Mouse (Mus musculus): ENCODE measurements around the gene Nkx1-2. TPM values are rescaled to one million over a fixed set of nuclear protein-coding genes. Genes with fewer than 3 reads are reported as not detected.

Nkx1-2 gene
- polyA plus RNA-seq, 1 experiment: not detected

DNA sequence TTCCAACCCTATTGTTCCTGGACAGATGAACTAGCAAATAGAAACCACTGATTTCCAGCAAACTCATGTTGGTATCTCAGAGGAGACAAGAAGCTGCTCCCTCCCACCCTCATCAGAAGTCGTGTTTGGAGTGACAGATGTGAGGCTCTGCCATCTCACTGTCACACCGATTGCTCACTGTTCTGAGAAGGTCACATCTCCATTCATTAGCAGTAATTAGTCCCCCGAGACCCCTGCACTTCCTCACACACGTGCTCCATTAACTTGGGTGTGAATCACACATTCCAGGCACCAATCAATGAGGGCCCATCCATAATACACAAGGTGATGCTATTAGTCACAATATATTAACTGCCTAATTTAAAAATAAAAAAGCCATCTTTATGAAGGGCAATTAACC, 26.7 kb upstream of the Nkx1-2 start:
- Histone ChIP-seq H3K36me3 (ENCODE audit: control insufficient read depth, insufficient read depth) (no peaks in the 10 kb centered on the region), H3K79me2 (ENCODE audit: control insufficient read depth, insufficient read depth) (no peaks in the 10 kb centered on the region), H3K4me2 (ENCODE audit: low read depth) (no peak overlapping the region), H3K4me3 (no peak overlapping the region), H3ac (ENCODE audit: control insufficient read depth, insufficient read length) (no peak overlapping the region), H3K27me3 (ENCODE audit: control insufficient read depth, insufficient read depth, insufficient read length) (peaks cover 33% of the 10 kb centered on the region)
- no peak for TF ChIP-seq MAX (IDR thresholded peaks at IDR 0.05; ENCODE audit: low read depth)
- TF ChIP-seq TCF3 (IDR thresholded peaks at IDR 0.05; ENCODE audit: insufficient read length, low read depth): no peak

DNA sequence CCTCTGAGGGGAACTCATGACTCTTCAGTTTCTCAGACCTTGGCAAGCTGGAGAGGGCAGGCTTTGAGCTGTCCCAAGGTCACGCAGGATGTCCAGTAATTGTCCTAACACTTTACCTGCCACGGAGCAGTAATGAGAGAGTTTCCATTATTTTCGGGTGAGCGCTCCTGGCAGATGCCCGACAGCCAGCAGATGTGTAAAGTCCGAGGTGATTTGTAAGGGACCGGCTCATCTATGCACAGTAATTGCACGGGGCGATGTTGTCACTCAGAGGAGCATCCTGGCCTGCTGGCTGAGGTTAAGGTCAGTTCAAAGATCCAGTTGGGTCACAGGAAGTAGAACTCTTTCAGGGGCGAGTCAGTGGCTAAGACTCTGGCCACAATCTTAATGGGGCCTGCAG, 24.7 kb upstream of the Nkx1-2 start:
- no peaks in the 10 kb centered on the region for H3K79me2 ChIP-seq (ENCODE audit: control insufficient read depth, insufficient read depth)

DNA sequence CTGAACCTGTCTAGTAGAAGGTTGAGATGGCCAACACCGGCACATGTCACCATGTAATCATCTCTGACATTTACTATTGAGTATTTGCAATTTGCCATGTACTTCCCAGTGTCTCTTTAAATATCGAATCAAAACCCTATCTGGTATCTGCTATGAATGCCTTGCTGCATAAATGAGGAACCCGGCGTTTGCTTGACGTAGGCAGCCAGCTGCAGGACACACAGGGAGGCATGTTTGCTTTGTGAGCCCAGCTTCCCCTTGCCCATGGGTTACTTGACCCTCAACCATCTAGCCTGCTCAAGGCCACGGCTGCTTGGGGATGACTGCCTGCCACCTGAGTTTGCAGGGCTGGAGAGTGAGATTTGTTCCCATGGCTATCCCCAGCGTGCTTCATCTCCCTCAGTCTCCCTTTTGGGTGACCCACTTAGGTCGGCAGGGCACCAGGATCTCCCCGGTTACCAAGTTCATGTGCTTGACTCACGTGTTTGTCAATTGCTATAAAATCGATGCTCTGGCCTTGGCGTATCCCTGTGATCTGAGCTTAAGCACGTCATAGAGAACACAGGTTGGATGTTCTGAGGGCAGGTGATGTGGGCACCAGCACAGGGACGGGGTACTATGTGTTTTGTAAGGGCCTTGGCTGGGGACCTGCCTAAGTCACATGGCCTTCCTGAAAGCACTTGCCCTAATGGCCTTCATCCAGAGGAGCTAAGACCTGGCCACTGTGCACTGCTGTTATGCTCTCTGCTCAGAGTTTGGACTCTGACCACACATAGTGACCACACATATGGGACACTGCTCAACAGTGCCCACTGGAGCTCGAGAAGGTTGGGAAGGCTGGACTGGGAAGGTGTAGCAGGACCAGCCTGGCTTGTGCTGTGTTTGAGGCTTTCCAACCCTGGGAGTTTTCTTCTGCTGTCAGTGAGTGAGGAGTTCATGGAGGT, 20.8 kb upstream of the Nkx1-2 start:
- TF ChIP-seq SRF (IDR thresholded peaks at IDR 0.05; ENCODE audit: control insufficient read depth, insufficient read length, low read depth) (no peak), TCF12 (IDR thresholded peaks at IDR 0.05; ENCODE audit: insufficient read depth, poor library complexity, severe bottlenecking) (no peak), REST (IDR thresholded peaks at IDR 0.05; ENCODE audit: insufficient read depth, insufficient read length) (no peak), CEBPB (IDR thresholded peaks at IDR 0.05; ENCODE audit: insufficient read depth, poor library complexity, severe bottlenecking) (no peak)
- Histone ChIP-seq H3K27me3 (ENCODE audit: control insufficient read depth, insufficient read depth, insufficient read length) (peaks cover 19% of the 10 kb centered on the region), H3K4me3 (no peak overlapping the region), H3ac (ENCODE audit: control insufficient read depth, insufficient read length) (no peak overlapping the region), H3K36me3 (ENCODE audit: control insufficient read depth, insufficient read depth) (no peaks in the 10 kb centered on the region), H3K4me2 (ENCODE audit: low read depth) (no peak overlapping the region), H3K79me2 (ENCODE audit: control insufficient read depth, insufficient read depth) (no peaks in the 10 kb centered on the region)

More for the DNA sequence above, 24.7 kb upstream of the Nkx1-2 start:
- Histone ChIP-seq H3K4me3 (no peak overlapping the region), H3K4me2 (ENCODE audit: low read depth) (no peak overlapping the region), H3K36me3 (ENCODE audit: control insufficient read depth, insufficient read depth) (no peaks in the 10 kb centered on the region), H3K27me3 (ENCODE audit: control insufficient read depth, insufficient read depth, insufficient read length) (peaks cover 30% of the 10 kb centered on the region), H3ac (ENCODE audit: control insufficient read depth, insufficient read length) (no peak overlapping the region)
- TF ChIP-seq TCF12 (IDR thresholded peaks at IDR 0.05; ENCODE audit: insufficient read depth, poor library complexity, severe bottlenecking) (no peak), USF1 (IDR thresholded peaks at IDR 0.05; ENCODE audit: low read depth) (no peak), MYOD1 (IDR thresholded peaks at IDR 0.05; ENCODE audit: control insufficient read depth in 1 of 3, insufficient read length in 2 of 3, low read depth in 2 of 3) (no peak), SRF (IDR thresholded peaks at IDR 0.05; ENCODE audit: control insufficient read depth, insufficient read length, low read depth) (no peak), MAX (IDR thresholded peaks at IDR 0.05; ENCODE audit: low read depth) (no peak), E2F4 (IDR thresholded peaks at IDR 0.05; ENCODE audit: insufficient read depth) (no peak), REST (IDR thresholded peaks at IDR 0.05; ENCODE audit: insufficient read depth, insufficient read length) (no peak)

- Histone ChIP-seq H3K27me3 (ENCODE audit: control insufficient read depth, insufficient read depth, insufficient read length) (peaks cover 12% of the 10 kb centered on the region), H3K4me2 (ENCODE audit: low read depth) (no peak overlapping the region), H3K4me3 (no peak overlapping the region), H3ac (ENCODE audit: control insufficient read depth, insufficient read length) (no peak overlapping the region), H3K36me3 (ENCODE audit: control insufficient read depth, insufficient read depth) (no peaks in the 10 kb centered on the region), H3K79me2 (ENCODE audit: control insufficient read depth, insufficient read depth) (no peaks in the 10 kb centered on the region)
- TF ChIP-seq TCF12 (IDR thresholded peaks at IDR 0.05; ENCODE audit: insufficient read depth, poor library complexity, severe bottlenecking): no peak
- no peak for TF ChIP-seq MAX (IDR thresholded peaks at IDR 0.05; ENCODE audit: low read depth)
- no peak for TF ChIP-seq POLR2A (IDR thresholded peaks at IDR 0.05; ENCODE audit: insufficient read length, low read depth)
- TF ChIP-seq E2F4 (IDR thresholded peaks at IDR 0.05; ENCODE audit: insufficient read depth): no peak
- TF ChIP-seq USF1 (IDR thresholded peaks at IDR 0.05; ENCODE audit: low read depth): no peak
- no peak for TF ChIP-seq SRF (IDR thresholded peaks at IDR 0.05; ENCODE audit: control insufficient read depth, insufficient read length, low read depth)
- TF ChIP-seq TCF3 (IDR thresholded peaks at IDR 0.05; ENCODE audit: insufficient read length, low read depth): no peak
These were observed 20.1 kb upstream of the Nkx1-2 start for GRCm38 (mm10) chr7:132619549-132619948.

GRCm38 (mm10) chr7:132617021-132617564, 17.7 kb upstream of the Nkx1-2 start:
- H3K27me3 ChIP-seq (ENCODE audit: control insufficient read depth, insufficient read depth, insufficient read length): peaks cover 9% of the 10 kb centered on the region
- no peaks in the 10 kb centered on the region for H3K36me3 ChIP-seq (ENCODE audit: control insufficient read depth, insufficient read depth)
- no peak overlapping the region for H3K4me3 ChIP-seq
- no peak for TF ChIP-seq SRF (IDR thresholded peaks at IDR 0.05; ENCODE audit: control insufficient read depth, insufficient read length, low read depth)
- TF ChIP-seq MYOG (IDR thresholded peaks at IDR 0.05; ENCODE audit: control insufficient read depth in 1 of 3, insufficient read depth in 1 of 3, insufficient read length in 2 of 3, low read depth in 2 of 3): no peak
- no peak for TF ChIP-seq MAX (IDR thresholded peaks at IDR 0.05; ENCODE audit: low read depth)
- TF ChIP-seq TCF12 (IDR thresholded peaks at IDR 0.05; ENCODE audit: insufficient read depth, poor library complexity, severe bottlenecking): no peak
- TF ChIP-seq TCF3 (IDR thresholded peaks at IDR 0.05; ENCODE audit: insufficient read length, low read depth): no peak
- no peak for TF ChIP-seq POLR2AphosphoS2 (IDR thresholded peaks at IDR 0.05; ENCODE audit: insufficient read length, low read depth)
- no peak for TF ChIP-seq POLR2A (IDR thresholded peaks at IDR 0.05; ENCODE audit: insufficient read length, low read depth)
- no peak for TF ChIP-seq E2F4 (IDR thresholded peaks at IDR 0.05; ENCODE audit: insufficient read depth)
- no peak for TF ChIP-seq REST (IDR thresholded peaks at IDR 0.05; ENCODE audit: insufficient read depth, insufficient read length)
- TF ChIP-seq CEBPB (IDR thresholded peaks at IDR 0.05; ENCODE audit: insufficient read depth, poor library complexity, severe bottlenecking): no peak
- TF ChIP-seq MYOD1 (IDR thresholded peaks at IDR 0.05; ENCODE audit: control insufficient read depth in 1 of 3, insufficient read length in 2 of 3, low read depth in 2 of 3): no peak
- TF ChIP-seq USF1 (IDR thresholded peaks at IDR 0.05; ENCODE audit: low read depth): no peak
- H3K79me2 ChIP-seq (ENCODE audit: control insufficient read depth, insufficient read depth): no peaks in the 10 kb centered on the region
- H3K4me2 ChIP-seq (ENCODE audit: low read depth): no peak overlapping the region
- no peak overlapping the region for H3ac ChIP-seq (ENCODE audit: control insufficient read depth, insufficient read length)
